Mouse (Mus musculus) adrenal gland, adult (tissue): ENCODE measurements at regions not wholly inside any gene's neighbourhood (a gene's known extent, or its start where the extent isn't known, plus 50 kb on each side); places are given as distances from the start of the nearest gene placed in this dataset.

ENCODE experiments used
- DNase-seq, 2 experiments: peaks; one replicate each; pipeline ENCODE4 v3.0.0; 2022 to 2023; ENCODE audit warnings: low spot score in 1 of 2; ENCODE audit not compliant: inconsistent age in 2 of 2

DNA sequence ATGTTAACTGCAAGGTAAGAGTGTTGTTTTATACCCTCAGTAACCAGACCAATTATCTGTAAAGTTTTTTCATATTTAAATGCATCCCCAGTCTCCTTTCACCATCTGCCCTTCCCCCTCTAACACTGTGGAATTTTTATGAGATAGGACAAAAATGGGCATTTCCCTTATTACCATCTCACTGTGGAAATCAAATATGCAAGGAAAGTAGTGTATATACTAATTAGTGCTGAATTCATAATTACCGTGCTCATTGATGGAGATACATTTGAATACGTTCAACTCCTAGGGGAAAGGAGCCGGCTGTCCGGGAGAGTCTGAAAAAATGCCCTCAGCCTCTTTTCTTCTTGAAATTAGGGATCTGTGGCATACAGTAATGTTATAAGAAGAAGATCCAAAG is 394.4 kb upstream of the Mgmt start:
- no peak for DNase-seq

DNA sequence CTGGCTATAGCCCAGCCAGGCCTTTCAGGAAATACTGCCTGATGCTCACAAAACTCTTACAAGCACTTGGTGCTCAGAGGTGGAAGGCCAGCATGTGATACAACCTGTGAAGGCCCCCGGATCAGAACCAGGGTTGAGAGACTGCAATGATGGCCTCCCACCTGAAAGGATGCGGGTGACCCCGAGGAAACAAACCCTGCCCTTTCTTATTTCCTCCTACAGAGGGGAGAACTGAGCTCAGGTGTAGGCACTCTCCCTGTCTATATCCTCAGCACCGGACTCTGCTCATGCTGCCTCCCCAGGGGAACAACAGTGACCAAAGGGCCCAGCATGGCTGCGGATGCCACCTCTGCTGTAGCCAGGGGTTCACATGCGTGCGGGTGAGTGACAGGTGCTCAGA is 393.3 kb upstream of the Mgmt start:
- no peak for DNase-seq

DNA sequence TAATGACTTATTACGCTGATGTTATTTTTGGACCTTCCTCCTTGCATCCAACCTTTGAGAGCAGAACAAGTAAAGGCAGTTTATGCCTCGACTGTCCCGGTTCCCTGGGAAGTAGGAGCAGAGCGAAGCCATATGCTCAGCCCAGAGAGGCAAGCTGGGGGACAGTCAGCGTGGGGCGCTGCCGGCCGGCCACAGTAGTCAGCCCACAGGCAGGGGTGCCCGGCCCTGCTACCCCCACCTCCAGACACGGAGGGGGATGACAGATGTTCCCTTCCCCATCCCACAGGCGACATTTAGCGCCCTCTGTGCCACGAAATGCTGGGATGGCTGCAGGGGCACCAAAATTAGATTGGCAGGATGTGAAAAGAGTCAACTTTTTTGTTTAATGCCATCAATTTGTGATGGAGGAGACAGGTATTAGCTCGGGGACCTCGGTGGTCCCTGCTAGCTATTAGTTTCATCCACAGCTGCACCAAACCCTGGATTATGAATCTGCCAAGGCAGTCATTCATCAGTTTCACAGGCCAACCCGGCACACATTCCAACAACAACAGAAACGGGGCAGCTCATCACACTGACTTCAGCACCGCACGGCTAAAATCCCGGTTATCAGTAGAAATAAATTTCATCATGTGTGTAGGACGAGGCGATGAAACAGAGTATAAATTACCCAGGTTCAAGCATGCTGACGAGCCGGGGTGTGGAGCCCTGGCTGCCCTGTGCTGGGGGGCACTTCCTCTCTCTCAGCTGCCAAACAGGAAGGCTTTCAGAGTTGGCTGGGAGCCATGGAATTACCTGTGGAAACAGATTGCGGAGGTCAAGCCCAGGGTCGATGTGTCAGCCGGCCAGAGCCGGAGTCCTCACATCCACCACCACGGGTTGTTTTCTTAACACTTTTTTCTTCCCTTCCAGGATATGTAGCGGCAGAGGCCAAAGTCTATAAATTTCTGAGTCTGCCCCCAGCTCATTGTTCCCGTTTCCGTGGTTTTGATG is 392.3 kb upstream of the Mgmt start:
- DNase-seq, result peak; percentile 39 to 63

DNA sequence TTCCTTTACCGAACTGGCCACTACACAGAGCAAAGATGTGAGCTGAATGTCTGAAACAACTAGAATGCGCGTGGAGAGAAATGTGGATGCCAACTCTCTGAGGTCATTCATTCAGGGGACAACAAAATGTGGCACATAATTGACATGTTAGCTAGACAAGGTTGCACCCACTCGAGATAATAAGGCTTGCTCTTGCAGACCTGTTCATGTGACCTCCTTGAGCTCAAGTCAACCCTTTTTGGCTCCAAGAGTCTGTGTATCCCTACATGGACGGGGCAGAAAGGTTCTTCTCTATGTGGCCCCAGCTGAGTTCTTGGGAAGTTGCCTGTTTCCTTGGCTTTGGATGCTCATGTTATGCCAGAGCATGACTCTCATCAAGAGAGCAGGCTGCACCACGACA is 383.0 kb upstream of the Mgmt start:
- DNase-seq, result no peak

DNA sequence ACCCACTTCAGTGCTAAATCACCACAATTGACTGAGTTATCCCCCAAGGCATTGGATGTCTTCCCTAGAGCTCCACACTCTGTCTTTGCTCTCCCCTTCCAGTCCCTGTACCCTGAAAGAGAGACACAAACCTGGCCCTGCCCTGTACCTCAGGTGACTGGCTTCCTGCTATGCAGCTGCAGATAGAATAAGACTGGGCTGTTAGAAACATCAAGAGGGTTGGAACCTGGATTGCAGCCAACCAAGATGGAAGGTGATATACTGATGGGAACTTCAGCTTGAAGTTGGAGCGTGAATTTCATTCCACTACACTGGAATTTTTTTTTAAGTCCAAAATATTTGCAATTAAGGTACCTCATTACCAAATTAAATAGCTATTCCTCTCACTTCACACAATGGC is 379.0 kb upstream of the Mgmt start:
- DNase-seq, result no peak

DNA sequence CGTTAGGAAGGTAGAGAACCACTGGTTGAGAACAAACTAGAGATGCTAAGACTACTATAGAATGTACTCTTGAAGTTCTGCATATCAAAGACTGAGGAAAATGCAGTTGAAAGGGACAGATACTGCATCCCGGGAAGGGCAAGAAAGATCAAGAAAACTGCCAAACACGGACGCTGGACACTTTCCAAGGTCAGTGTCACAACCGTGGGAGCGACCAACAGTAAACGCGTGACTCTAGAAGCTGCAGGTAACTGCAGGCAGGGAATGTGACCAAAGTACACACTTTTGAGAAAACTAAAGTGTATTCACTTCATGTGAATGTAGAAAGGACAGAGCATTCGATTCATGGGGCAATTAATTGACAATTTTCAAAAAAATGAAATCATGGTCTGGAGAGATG is 368.6 kb upstream of the Mgmt start:
- DNase-seq, result no peak

DNA sequence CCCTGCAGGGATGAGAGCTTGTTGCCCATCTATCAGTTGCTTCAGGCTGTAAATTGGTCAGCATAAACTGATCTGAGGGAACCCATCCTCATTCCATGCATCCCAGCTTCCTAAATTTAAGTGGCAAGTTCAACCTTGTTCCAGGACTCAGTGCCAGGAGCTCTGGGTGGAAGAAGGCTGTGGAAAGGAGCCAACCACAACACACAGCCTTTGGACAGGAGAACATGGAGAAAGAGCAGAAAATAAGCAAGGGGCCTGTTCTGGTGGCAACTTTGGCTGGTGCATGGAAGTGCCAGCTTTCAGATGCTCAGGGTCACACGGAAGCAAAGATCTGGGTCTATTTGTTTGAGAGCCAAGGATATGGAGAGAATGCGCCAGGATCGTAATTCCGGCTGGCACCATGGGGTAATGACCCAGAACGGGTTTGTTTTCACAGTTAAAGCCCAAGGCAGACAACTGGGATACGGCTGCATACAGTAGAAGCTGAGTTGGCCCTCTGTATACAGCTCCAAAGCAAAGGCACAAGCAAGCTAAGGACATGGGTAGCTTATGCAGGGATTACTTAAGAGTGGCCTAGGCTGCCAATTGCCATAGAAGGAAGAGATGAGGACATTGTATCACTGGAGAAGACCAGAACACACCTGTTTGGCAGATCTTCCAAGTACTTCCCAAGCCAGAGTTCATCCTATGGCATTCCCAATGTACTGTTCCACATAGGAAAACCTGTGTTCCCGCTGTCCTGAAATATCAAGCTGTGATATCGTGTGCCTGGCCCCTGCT is 364.2 kb upstream of the Mgmt start:
- no peak for DNase-seq

DNA sequence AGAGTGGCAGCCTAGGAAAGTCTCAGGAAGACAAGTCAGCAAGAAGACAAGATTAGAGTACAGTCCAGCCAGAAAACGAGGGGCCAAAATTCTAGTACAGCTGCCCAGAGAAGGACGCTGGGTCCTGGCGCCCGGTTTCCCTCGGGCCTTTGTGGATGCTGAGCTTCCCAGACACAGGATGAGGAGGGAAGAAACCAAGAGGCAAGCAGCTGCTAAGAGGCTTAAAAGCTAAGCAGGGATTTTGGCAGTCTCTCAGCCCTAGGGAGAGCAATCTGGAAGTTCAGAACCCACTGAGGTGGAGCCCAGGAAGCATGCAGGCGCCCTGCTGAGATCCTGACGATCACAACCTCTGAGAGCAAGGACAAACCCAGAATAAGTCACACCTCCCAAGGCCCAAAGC is 363.1 kb upstream of the Mgmt start:
- DNase-seq, result no peak

DNA sequence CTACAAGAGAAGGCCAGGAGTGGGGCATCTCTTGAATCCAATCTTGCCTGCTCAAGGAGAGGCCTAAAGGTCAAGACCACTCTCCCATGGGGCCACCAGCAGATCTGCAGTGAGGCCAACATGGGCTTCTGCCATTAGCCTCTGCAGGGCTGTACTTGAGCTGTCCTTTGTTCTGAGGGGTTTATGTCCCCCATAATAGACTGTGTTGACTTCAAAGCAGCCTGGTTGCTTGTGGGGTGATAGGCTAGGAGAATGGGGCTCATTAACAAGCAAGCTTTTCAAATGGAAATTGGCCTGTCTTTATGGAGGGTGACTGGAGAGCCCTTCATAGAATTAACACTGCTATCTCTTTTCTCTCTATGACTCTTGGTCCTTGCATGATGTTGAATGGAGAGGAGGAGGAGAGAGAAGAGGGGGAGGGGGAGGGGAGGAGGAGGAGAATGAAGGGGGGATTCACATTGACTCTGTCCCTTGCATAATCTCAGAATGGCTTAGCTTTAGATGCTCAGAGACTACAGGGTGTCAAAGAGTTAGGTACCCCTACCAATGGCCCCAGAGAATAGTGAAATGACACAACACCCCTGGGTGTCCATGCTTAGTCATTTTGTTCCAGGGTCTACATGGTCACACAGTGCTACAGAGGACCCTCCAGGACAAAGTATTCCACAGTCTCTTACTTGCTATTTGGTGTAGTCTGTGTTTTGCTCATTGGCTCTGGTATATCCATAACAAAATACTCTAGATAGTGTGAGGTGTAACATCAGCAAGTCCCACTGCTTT is 352.3 kb upstream of the Mgmt start:
- DNase-seq, result no peak

DNA sequence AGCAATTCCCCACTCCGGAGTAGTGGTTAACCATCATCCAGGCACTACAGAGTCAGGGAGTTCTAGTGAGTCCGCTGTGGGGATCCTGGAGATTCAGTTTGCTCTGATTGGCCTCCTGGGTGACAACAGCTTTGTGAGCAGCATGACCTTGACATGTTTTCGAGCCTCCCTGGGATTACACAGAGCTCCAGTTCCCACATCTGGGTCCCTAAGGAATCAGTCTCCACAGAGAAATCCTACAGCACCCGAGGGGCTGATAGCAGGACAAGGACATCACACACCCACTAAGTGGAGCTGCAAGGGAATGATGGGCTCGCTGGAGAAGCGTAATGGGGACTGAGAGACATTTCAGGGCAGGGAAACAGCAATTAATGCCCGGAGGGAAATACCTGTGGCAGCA is 351.5 kb upstream of the Mgmt start:
- DNase-seq, result no peak

DNA sequence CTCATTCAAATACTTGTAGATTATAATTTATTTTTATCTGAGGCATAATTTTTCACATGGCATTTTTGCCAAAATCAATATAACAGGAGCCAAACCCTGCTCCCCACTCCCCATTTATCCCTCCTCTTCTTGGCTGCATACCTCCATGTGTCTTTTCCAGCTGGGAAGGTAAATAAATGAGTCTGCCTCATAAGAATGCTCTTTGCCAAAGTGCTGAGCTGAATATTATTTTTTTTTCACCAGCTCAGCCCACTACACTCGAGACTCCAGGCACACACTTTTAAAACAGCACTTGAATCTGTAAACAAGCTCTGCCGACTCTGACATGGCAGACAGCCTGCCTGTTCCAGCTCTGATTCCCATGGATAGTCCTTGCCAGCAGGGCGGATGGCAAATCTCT is 346.6 kb upstream of the Mgmt start:
- no peak for DNase-seq

DNA sequence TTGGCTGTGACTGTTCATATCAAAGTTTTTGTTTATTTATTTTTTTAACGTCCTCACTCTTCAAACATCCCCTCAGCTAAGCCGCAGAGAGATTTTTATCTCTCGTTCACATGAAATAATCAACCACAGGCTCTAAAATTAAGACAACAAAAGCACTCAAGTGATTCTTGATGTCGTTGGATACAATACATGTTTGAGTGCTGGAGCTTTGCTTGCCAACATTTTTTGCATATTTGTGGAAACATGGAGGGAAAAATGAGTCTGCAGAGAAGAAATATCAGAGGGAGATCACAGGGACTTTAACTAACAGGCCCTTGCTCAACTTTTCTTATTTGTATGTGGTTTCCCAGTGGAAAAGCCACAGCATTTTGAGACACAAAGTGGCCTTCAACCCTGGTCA is 338.0 kb upstream of the Mgmt start:
- DNase-seq, result no peak

DNA sequence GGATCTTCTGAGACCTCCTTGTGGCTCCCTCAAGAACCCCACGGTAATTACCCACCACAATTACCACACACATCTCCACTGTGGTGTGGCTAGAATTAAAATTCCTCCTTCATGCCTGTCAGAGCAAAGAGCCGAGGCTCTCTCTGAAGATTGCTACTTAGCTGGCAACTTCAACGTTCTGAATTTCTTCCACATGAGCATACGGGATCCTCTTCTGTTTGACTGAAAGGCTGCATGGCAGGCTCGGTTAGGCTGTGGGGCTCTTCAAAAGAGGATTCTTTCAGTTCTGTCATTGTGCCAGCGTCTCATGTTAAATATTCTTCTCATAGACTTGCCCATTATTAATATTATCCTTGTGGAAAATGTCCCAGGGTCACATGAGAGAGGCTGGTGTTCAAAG is 334.9 kb upstream of the Mgmt start:
- DNase-seq, result no peak

DNA sequence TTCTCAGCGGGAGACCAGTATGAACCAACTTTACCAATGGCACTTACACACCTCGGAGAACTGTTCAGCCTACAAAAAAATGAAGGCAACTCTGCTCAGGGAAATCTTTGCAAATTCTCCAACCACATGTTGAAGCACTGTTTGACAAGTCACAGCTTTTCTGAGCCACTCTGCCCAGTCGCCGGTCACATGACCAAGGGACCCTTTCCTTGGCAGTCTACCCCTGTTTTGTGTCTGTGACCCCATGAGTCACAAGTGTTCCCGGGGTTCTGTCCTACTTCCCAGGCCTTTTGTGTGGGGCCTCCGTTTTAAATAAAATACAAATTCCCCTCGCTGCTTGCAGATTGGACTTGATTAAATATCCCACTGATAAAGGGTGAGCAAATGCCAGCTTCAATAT is 323.5 kb upstream of the Mgmt start:
- DNase-seq, result no peak

DNA sequence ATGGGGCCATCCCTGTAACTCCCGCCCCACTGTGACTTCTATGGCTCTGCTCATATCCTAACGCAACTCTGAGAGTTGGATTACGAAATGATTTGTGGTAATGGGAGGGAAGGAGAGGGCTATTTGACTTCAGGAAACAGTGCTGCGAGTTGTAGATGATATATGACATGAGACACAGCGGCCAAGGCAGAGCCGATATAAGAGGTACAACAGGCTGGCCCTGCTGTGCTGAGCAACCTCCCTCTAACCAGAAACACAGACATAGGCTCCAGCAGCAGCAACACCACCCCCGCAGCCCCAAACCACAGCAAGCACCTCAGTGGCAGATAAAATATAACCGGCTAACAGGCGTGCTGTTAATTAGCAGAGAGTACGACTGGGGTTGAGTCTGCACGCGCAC is 312.5 kb upstream of the Mgmt start:
- peak in 1 of 2 experiments; percentile 18 for DNase-seq

DNA sequence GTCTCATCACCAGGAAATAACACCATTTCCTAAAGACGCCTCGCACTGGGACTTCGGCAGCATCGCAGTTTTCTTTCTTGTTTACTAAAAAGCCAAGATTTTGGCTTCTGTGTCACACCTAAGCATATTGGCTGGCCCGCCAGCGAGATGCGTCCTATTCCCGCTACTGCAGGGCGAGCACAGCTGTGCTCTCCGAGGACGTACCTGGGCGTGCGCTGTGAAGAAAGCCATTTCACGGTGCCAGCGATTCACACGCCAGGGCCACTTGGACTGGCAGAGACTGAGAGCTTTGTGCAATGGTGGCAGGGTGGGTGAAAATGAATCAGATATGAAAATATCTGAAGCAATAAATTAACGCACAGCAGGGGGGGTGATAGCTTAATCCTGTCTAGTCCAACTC is 310.1 kb upstream of the Mgmt start:
- DNase-seq, result no peak

DNA sequence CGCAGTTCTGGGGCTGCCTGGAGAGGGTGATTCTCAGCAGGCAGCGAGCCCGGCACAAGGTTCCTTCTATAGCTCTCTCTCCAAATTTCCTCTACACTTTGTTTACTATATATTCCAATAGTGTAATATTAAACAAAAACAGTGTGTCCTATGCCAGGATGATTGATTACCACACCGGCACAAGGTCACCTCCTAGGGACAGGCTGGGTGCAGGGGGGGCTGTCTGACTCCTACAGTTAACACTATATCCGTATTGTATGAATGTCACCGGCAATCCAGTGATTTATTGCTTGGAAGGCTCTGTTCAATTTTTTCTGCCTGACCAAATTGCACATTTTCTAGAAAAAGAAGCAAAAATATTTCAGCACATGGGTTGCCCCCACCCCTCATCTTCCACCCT is 305.9 kb upstream of the Mgmt start:
- no peak for DNase-seq

DNA sequence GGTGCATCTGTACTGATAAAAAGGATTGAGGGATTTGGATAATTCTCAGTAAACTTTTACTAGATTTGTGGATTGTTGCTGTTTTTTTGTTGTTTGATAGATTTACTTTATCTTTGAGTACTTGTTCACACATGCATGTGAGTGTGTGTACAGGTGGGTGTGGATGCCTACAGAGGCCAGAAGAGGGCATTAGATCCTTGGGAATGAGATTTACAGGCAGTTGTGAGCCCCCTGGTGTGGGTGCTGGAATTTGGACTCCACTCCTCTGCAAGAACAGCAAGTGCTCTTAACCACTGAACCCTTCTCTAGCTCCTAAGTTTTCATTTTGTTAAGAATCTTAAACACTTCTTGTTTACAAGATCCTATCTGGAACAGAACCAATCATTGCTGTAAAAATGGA is 303.5 kb upstream of the Mgmt start:
- DNase-seq, result no peak

DNA sequence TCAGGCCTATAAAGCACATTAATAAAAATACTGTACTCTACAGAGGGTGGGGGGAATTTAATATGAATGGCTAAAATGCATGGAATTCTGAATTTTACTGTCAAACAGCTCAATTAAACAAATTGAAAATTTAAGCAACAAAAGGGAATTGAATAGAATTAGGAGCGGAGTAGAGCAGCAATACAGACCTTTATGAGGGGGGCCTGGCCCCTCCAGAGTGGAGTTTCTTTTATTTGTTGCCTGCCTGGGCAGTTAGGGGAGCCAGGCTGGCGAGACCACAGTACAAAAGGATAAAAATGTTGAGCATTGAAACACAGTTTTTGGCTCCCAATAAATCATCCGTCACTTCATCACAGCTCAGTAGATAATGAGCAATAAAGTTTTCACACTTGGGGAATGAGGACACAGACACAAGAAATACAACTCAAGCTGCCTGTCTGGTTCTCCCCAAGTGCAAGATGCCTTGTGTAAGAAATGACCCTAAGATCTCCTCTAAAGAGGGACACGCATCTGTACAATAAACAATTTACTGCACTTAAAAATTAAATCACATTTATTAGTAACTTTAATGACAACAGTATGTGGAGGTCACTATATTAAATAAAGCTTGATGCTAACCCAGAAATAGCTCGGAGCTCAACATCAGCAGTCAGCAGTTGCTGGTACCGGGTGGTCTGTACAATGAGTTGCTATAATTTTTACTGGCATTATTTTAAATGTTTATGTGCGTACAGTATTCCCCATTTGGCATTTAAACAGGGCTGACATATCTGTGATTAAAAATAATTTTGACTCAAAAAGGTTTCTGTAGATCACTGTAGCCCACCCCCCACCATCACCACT is 286.9 kb upstream of the Mgmt start:
- DNase-seq, result no peak

DNA sequence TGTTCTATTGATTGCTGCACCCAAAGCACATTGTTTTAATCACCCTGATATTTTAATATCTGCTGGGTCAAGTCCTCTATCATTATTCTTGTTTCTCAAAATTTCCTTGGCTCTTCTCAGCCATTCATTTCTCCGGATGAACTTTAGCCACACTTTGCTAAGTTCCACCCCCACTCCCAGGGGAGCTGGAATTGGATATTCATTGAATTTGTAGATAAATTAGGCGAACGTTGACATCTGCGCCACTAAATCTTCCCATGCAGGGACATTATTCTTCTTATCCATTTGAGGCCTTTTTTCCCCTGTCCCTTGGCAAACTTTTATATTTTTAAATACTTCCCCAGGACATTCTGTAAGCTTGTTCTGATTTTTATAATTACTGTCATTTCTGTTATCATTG is 280.9 kb upstream of the Mgmt start:
- DNase-seq, result peak; percentile 3 to 42

DNA sequence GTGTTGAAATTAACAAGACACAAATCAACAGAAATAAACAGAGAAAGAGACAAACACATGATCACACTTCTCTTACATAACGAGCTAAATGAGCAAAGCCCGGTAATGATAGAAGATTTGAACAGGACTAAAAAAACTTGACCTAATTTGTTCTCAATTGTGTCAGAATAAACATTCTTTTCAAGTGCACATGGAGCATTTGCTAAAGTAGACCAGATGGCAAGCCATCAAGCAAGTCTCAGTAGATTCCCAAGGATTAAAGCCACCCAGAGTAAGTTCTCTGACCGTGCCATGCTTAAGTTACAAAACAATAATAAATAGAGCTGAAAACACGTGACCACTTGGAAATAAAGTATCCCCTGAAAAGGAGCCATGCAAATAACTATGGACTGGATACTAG is 269.9 kb upstream of the Mgmt start:
- DNase-seq, result no peak
